In the genomic region with DNA sequence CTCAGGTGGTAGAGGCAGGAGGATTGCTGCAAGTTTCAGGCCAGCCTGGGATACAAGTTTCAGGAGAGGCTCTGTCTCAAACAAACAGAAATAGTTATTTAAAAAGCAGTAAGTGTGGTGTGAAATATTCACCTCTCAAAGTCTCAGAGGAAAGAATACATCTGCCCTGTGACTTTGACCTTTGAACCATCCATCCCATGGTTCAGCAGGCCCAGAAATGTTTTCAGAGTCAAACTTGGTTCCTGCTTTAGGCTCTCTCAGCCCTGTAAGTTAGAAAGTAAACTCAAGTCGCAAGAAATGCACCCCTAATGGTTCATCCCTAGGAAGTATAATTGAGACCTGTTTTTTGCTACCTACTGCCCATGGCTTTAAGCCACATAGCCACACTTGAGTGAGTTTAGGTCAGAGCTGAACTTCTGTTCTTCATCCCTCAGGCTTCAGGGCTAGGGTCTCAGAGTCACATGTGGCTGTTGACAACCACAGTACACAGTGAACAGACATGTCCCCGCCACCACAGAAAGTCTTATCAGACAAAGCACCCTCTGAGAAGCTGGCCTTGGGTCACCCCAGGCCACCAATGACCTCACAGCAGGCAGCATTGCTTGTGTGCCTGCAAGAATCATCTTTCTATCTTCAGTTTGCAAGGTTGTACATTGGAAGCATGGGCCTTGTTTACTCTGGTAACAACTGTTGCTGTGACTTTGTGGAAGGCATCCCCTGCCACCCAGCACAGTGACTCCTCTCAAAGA, we compare ENCODE assay signal across 17 mouse cellular contexts. TPM values are rescaled to one million over a fixed set of nuclear protein-coding genes. Genes with fewer than 3 reads are reported as not detected.
"Had no signal": no experiment of that assay in that cellular context is flagged by ENCODE, and none has a peak within 500 bp of the region (broad histone marks: within the 10 kb centered on the region; RNA-seq: fewer than 3 reads in every experiment).

No protein-coding gene starts in this region.

- H3K9me3 ChIP-seq: limb, embryonic 12.5 days; liver, embryonic 15.5 days; midbrain, embryonic 15.5 days; neural tube, embryonic 12.5 days; stomach, embryonic 15.5 days had no signal

- H3K27me3 ChIP-seq: limb, embryonic 12.5 days; liver, embryonic 15.5 days; midbrain, embryonic 15.5 days; neural tube, embryonic 12.5 days; stomach, embryonic 15.5 days had no signal

- H3K4me2 ChIP-seq: limb, embryonic 12.5 days; liver, embryonic 15.5 days; midbrain, embryonic 11.5 days; midbrain, embryonic 15.5 days; neural tube, embryonic 12.5 days; stomach, embryonic 15.5 days had no signal

- H3K9ac ChIP-seq: limb, embryonic 12.5 days; liver, embryonic 15.5 days; midbrain, embryonic 15.5 days; neural tube, embryonic 12.5 days; stomach, embryonic 15.5 days had no signal

- H3K4me1 ChIP-seq: limb, embryonic 12.5 days; liver, embryonic 15.5 days; midbrain, embryonic 15.5 days; neural tube, embryonic 12.5 days; stomach, embryonic 15.5 days had no signal

- ATAC-seq: hindbrain, embryonic 16.5 days; inflammation-experienced regulatory T-cells, adult 6 months; intestine, postnatal 0 days; lung, postnatal 0 days; midbrain, embryonic 15.5 days had no signal

- H3K27ac ChIP-seq: limb, embryonic 12.5 days; liver, embryonic 15.5 days; midbrain, embryonic 15.5 days; neural tube, embryonic 12.5 days; stomach, embryonic 15.5 days had no signal

- DNase-seq: liver; lung, adult 2 months; lung, postnatal 4 days; thymus, postnatal 36 days had no signal

- H3K36me3 ChIP-seq: limb, embryonic 12.5 days; liver, embryonic 15.5 days; midbrain, embryonic 15.5 days; neural tube, embryonic 12.5 days; stomach, embryonic 15.5 days had no signal

- H3K4me3 ChIP-seq: limb, embryonic 12.5 days; liver, embryonic 15.5 days; midbrain, embryonic 15.5 days; neural tube, embryonic 12.5 days; stomach, embryonic 15.5 days had no signal

RNA-seq across cellular contexts. Expression of gene Kcna1, which starts 11.6 kb away (rescaled TPM):
- total RNA-seq: megakaryocyte, adult 5-6 weeks; monocyte, adult 5-6 weeks; neutrophil, adult 5-6 weeks had no signal
- polyA plus RNA-seq: inflammation-experienced regulatory T-cells, adult 6 months; liver, embryonic 15.5 days had no signal
